Mouse (Mus musculus): ENCODE measurements around the gene Snrpd3. TPM values are rescaled to one million over a fixed set of nuclear protein-coding genes. Genes with fewer than 3 reads are reported as not detected.
"Not testable (repeated sequence)": the region's sequence is repeated elsewhere in the genome, so short reads cannot be mapped to it uniquely, and the experiment has no call there.

Gene Snrpd3
- polyA plus RNA-seq, 1 experiment from 2014 or later: 122 TPM

- Histone ChIP-seq H3K4me3 (no peak overlapping the region), H3K27ac (no peak overlapping the region), H3K27me3 (replicated peaks) (peaks cover 7% of the 10 kb centered on the region), H3K4me1 (peaks cover 13% of the 10 kb centered on the region), H3K36me3 (replicated peaks) (no peaks in the 10 kb centered on the region), H3K9me3 (no peaks in the 10 kb centered on the region), H3K4me2 (no peak overlapping the region), H3K9ac (no peak overlapping the region)
- no peak for ATAC-seq (replicated peaks)
- WGBS: 84% methylated on average over 12 of the region's 12 CpGs
Observed at GRCm38 (mm10) chr10:75564687-75565265, 47.4 kb downstream of the Snrpd3 start.

- no peak overlapping the region for H3K4me3 ChIP-seq
- no peak overlapping the region for H3K4me2 ChIP-seq
- peaks cover 10% of the 10 kb centered on the region for H3K4me1 ChIP-seq
- no peak overlapping the region for H3K9ac ChIP-seq
- peaks cover 7% of the 10 kb centered on the region for H3K27me3 ChIP-seq (replicated peaks)
- no peak for ATAC-seq (replicated peaks)
- no peaks in the 10 kb centered on the region for H3K36me3 ChIP-seq (replicated peaks)
- H3K27ac ChIP-seq: no peak overlapping the region
- WGBS: 77% methylated on average over 6 of the region's 6 CpGs
- no peaks in the 10 kb centered on the region for H3K9me3 ChIP-seq
Observed at GRCm38 (mm10) chr10:75565436-75565835, 48.1 kb downstream of the Snrpd3 start.

GRCm38 (mm10) chr10:75565906-75566305 is 48.6 kb downstream of the Snrpd3 start:
- no peak overlapping the region for H3K27ac ChIP-seq
- no peak overlapping the region for H3K4me2 ChIP-seq
- H3K4me1 ChIP-seq: peaks cover 5% of the 10 kb centered on the region
- peaks cover 6% of the 10 kb centered on the region for H3K27me3 ChIP-seq (replicated peaks)
- no peaks in the 10 kb centered on the region for H3K9me3 ChIP-seq
- H3K9ac ChIP-seq: no peak overlapping the region
- no peak overlapping the region for H3K4me3 ChIP-seq
- no peak for ATAC-seq (replicated peaks)
- no peaks in the 10 kb centered on the region for H3K36me3 ChIP-seq (replicated peaks)
- 84% methylated on average over 7 of the region's 7 CpGs for WGBS

GRCm38 (mm10) chr10:75566321-75566720 is 49.0 kb downstream of the Snrpd3 start:
- Histone ChIP-seq H3K9me3 (no peaks in the 10 kb centered on the region), H3K4me3 (no peak overlapping the region), H3K4me1 (peaks cover 1% of the 10 kb centered on the region), H3K27me3 (replicated peaks) (peaks cover 2% of the 10 kb centered on the region), H3K4me2 (no peak overlapping the region), H3K9ac (no peak overlapping the region), H3K36me3 (replicated peaks) (no peaks in the 10 kb centered on the region), H3K27ac (no peak overlapping the region)
- WGBS: 84% methylated on average over 5 of the region's 5 CpGs
- ATAC-seq (replicated peaks): no peak

- not testable (repeated sequence) for ATAC-seq (replicated peaks); H3K9me3 ChIP-seq; H3K4me3 ChIP-seq; H3K27me3 ChIP-seq (replicated peaks); H3K4me2 ChIP-seq; H3K9ac ChIP-seq; H3K36me3 ChIP-seq (replicated peaks); H3K4me1 ChIP-seq; H3K27ac ChIP-seq
- 84% methylated on average over 2 of the region's 2 CpGs for WGBS
Observed at GRCm38 (mm10) chr10:75566765-75567164, 49.4 kb downstream of the Snrpd3 start.

- Histone ChIP-seq H3K9me3 (no peaks in the 10 kb centered on the region), H3K27me3 (replicated peaks) (no peaks in the 10 kb centered on the region; the same call in 1 of the 2 replicates), H3K9ac (no peak overlapping the region), H3K27ac (no peak overlapping the region), H3K4me3 (no peak overlapping the region), H3K4me2 (no peak overlapping the region), H3K4me1 (no peaks in the 10 kb centered on the region), H3K36me3 (replicated peaks) (no peaks in the 10 kb centered on the region)
- no peak for ATAC-seq (replicated peaks)
- 43% methylated on average over 5 of the region's 5 CpGs for WGBS
Observed at GRCm38 (mm10) chr10:75568029-75568428, 50.7 kb downstream of the Snrpd3 start.

- no peak overlapping the region for H3K4me3 ChIP-seq
- 6% methylated on average over 11 of the region's 11 CpGs for WGBS
- no peak for ATAC-seq (replicated peaks)
Observed at GRCm38 (mm10) chr10:75568441-75568840, 51.1 kb downstream of the Snrpd3 start.

GRCm38 (mm10) chr10:75568851-75569250 is 51.5 kb downstream of the Snrpd3 start:
- H3K36me3 ChIP-seq (replicated peaks): no peaks in the 10 kb centered on the region
- no peak overlapping the region for H3K4me2 ChIP-seq
- no peaks in the 10 kb centered on the region; the same call in 1 of the 2 replicates for H3K27me3 ChIP-seq (replicated peaks)
- no peak overlapping the region for H3K27ac ChIP-seq
- no peak overlapping the region for H3K9ac ChIP-seq
- no peak for ATAC-seq (replicated peaks)
- H3K9me3 ChIP-seq: no peaks in the 10 kb centered on the region
- no peak overlapping the region for H3K4me3 ChIP-seq
- 10% methylated on average over 4 of the region's 4 CpGs for WGBS
- H3K4me1 ChIP-seq: no peaks in the 10 kb centered on the region

More at GRCm38 (mm10) chr10:75568441-75568840, 51.1 kb downstream of the Snrpd3 start:
- H3K27me3 ChIP-seq (replicated peaks): no peaks in the 10 kb centered on the region; the same call in 1 of the 2 replicates
- H3K9ac ChIP-seq: no peak overlapping the region
- no peak overlapping the region for H3K4me2 ChIP-seq
- no peaks in the 10 kb centered on the region for H3K36me3 ChIP-seq (replicated peaks)
- H3K9me3 ChIP-seq: no peaks in the 10 kb centered on the region
- no peaks in the 10 kb centered on the region for H3K4me1 ChIP-seq
- H3K27ac ChIP-seq: no peak overlapping the region

- 30% methylated on average over 10 of the region's 10 CpGs for WGBS
- ATAC-seq (replicated peaks): no peak
- H3K4me2 ChIP-seq: no peak overlapping the region
- H3K4me3 ChIP-seq: no peak overlapping the region
- H3K9me3 ChIP-seq: no peaks in the 10 kb centered on the region
- no peak overlapping the region for H3K9ac ChIP-seq
- H3K27ac ChIP-seq: no peak overlapping the region
- H3K4me1 ChIP-seq: no peaks in the 10 kb centered on the region
- H3K36me3 ChIP-seq (replicated peaks): no peaks in the 10 kb centered on the region
- no peaks in the 10 kb centered on the region; the same call in 1 of the 2 replicates for H3K27me3 ChIP-seq (replicated peaks)
Observed at GRCm38 (mm10) chr10:75570981-75571657, 53.8 kb downstream of the Snrpd3 start.

GRCm38 (mm10) chr10:75571937-75572336 is 54.6 kb downstream of the Snrpd3 start:
- Histone ChIP-seq H3K9me3 (no peaks in the 10 kb centered on the region), H3K4me2 (no peak overlapping the region), H3K27me3 (replicated peaks) (no peaks in the 10 kb centered on the region; the same call in 1 of the 2 replicates), H3K36me3 (replicated peaks) (no peaks in the 10 kb centered on the region), H3K4me3 (no peak overlapping the region), H3K9ac (no peak overlapping the region), H3K27ac (no peak overlapping the region), H3K4me1 (no peaks in the 10 kb centered on the region)
- WGBS: 44% methylated on average over 9 of the region's 9 CpGs
- ATAC-seq (replicated peaks): no peak

- no peak overlapping the region for H3K27ac ChIP-seq
- no peaks in the 10 kb centered on the region; the same call in 1 of the 2 replicates for H3K27me3 ChIP-seq (replicated peaks)
- 53% methylated on average over 10 of the region's 10 CpGs for WGBS
- no peak overlapping the region for H3K4me2 ChIP-seq
- no peaks in the 10 kb centered on the region for H3K9me3 ChIP-seq
- no peak overlapping the region for H3K9ac ChIP-seq
- no peak overlapping the region for H3K4me3 ChIP-seq
- no peaks in the 10 kb centered on the region for H3K36me3 ChIP-seq (replicated peaks)
- ATAC-seq (replicated peaks): no peak
- H3K4me1 ChIP-seq: no peaks in the 10 kb centered on the region
Observed at GRCm38 (mm10) chr10:75573181-75573580, 55.8 kb downstream of the Snrpd3 start.

GRCm38 (mm10) chr10:75573965-75574364 is 56.6 kb downstream of the Snrpd3 start:
- no peaks in the 10 kb centered on the region for H3K9me3 ChIP-seq
- ATAC-seq (replicated peaks): no peak
- H3K27ac ChIP-seq: no peak overlapping the region
- H3K9ac ChIP-seq: no peak overlapping the region
- H3K36me3 ChIP-seq (replicated peaks): no peaks in the 10 kb centered on the region
- no peak overlapping the region for H3K4me2 ChIP-seq
- H3K4me1 ChIP-seq: no peaks in the 10 kb centered on the region
- no peak overlapping the region for H3K4me3 ChIP-seq
- no peaks in the 10 kb centered on the region for H3K27me3 ChIP-seq (replicated peaks)
- WGBS: 91% methylated on average over 9 of the region's 9 CpGs

GRCm38 (mm10) chr10:75579129-75579528 is 61.8 kb downstream of the Snrpd3 start:
- H3K27me3 ChIP-seq (replicated peaks): no peaks in the 10 kb centered on the region
- H3K9ac ChIP-seq: no peak overlapping the region
- 85% methylated on average over 6 of the region's 6 CpGs for WGBS
- ATAC-seq (replicated peaks): no peak
- H3K4me1 ChIP-seq: no peaks in the 10 kb centered on the region
- H3K27ac ChIP-seq: no peak overlapping the region
- H3K9me3 ChIP-seq: no peaks in the 10 kb centered on the region
- no peak overlapping the region for H3K4me2 ChIP-seq
- H3K4me3 ChIP-seq: no peak overlapping the region
- H3K36me3 ChIP-seq (replicated peaks): no peaks in the 10 kb centered on the region

All from midbrain, embryonic 15.5 days (tissue).